Mouse (Mus musculus) spleen, adult 2 months (tissue): ENCODE measurements around the gene Ppfia1. TPM values are rescaled to one million over a fixed set of nuclear protein-coding genes. Genes with fewer than 3 reads are reported as not detected.

Experiments used
- DNase-seq, 2 experiments: peaks; one replicate each; pipeline versions ENCODE4 v3.0.0 to v3.0.0-alpha.2; 2012 to 2021; ENCODE audit warnings: low spot score in 2 of 2, low read depth in 1 of 2
- H3K27ac ChIP-seq: fragments of 200-500 bp; 2 replicates; pipeline ENCODE4 v1.5.1; 2012; ENCODE audit warnings: low read length, inconsistent platforms; ENCODE audit not compliant: insufficient read depth
- H3K27me3 ChIP-seq: fragments of 200-500 bp; 2 replicates; pipeline ENCODE4 v1.6.1; 2012; ENCODE audit warnings: mild to moderate bottlenecking, moderate library complexity, low read length, inconsistent platforms; ENCODE audit not compliant: control insufficient read depth, insufficient read depth
- H3K36me3 ChIP-seq: fragments of 200-500 bp; 2 replicates; pipeline ENCODE4 v1.6.1; 2012; ENCODE audit warnings: mild to moderate bottlenecking, low read length, inconsistent platforms; ENCODE audit not compliant: control insufficient read depth, insufficient read depth
- H3K4me1 ChIP-seq: fragments of 200-500 bp; 2 replicates; pipeline ENCODE4 v1.6.1; 2011; ENCODE audit warnings: inconsistent platforms; ENCODE audit not compliant: control insufficient read depth, insufficient read depth, insufficient read length
- H3K4me3 ChIP-seq: fragments of 200-500 bp; 2 replicates; pipeline ENCODE4 v1.5.1; 2011; ENCODE audit warnings: mild to moderate bottlenecking, inconsistent platforms; ENCODE audit not compliant: insufficient read depth, insufficient read length; ENCODE audit errors: extremely low read depth
- CTCF ChIP-seq: fragments of 200-500 bp; IDR thresholded peaks from 2 replicates; pipeline ENCODE4 v1.5.1; 2011; ENCODE audit warnings: mild to moderate bottlenecking, inconsistent platforms; ENCODE audit not compliant: insufficient read depth, insufficient read length, insufficient replicate concordance; ENCODE audit errors: extremely low read depth
- POLR2A ChIP-seq: fragments of 200-500 bp; IDR thresholded peaks from 2 replicates; pipeline ENCODE4 v1.6.1; 2011; ENCODE audit warnings: low read depth, low read length, inconsistent platforms
- WGBS: fragments of 180-500 bp; shearing (Covaris S2); methylation state at CpG from one replicate; pipeline ENCODE4 v1.1.7; 2018; 5-methylcytosine and 5-hydroxymethylcytosine counted together
- polyA plus RNA-seq: library from polyadenylated mRNA; depleted of rRNA; stranded (reverse); fragments of >200 nt; gene quantifications from 2 replicates; pipeline ENCODE4 v1.2.3, GENCODE M21; 2012

Ppfia1 gene
- polyA plus RNA-seq, 1 experiment: 23.5 TPM

DNA sequence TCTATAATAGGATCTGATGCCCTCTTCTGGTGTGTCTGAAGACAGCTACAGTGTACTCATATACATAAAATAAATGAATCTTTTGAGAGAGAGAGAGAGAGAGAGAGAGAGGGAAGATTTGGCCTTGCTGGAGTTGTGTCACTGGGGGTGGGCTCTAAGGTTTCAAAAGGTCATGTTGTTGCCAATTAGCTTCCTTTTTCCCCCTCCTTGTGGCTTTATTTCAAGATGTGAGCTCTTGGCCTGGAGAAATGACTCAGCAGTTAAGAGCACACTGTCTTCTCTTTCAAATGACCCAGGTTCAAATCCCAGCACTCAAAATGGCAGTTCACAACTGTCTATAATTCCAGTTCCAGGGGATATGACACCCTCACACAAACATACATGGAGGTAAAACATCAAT lies 14.6 kb upstream of the Ppfia1 start:
- no peak overlapping the region for H3K4me3 ChIP-seq
- no peaks in the 10 kb centered on the region; the same call in 1 of the 2 replicates for H3K27me3 ChIP-seq
- no peaks in the 10 kb centered on the region for H3K36me3 ChIP-seq
- DNase-seq: no peak
- TF ChIP-seq POLR2A: no peak
- no peak for TF ChIP-seq CTCF
- no peaks in the 10 kb centered on the region for H3K4me1 ChIP-seq
- H3K27ac ChIP-seq: no peak overlapping the region

DNA sequence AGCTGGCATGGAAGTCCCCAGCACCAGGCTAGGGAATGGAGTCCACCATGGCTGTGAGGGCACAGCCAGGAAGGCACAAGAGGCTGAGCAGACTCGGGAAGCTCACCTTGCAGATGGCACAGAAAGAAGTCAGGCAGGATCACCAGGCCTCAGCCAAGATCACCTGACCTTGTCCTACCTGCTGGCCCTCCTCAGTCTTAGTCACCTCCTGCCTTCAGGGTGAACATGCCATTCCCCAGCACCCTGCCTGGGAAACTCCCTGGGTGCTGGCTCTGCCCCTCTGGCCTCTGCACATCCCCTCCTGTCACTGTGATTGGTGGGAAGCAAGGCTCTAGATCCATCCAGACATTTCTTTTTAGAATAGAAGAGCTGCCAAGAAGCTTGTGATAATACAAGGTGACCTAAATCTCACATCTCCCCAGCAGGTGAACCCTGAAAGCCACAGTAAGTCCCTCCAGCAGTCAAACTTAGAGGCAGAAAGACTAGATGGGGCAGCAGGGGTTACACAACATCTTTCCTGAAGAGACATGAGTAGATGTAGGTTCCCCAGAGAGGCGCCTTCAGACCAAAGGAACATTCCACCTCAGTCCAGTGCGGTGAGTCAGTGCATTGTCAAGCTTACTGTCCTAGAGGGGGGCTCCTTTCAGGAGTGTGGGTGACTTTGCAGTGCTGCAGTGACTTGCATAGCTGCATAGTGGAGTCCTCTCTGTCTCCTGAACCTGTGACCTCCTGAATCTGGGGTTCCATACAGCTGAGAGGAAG lies 13.6 kb upstream of the Ppfia1 start:
- no peaks in the 10 kb centered on the region for H3K4me1 ChIP-seq
- H3K27me3 ChIP-seq: no peaks in the 10 kb centered on the region; the same call in 1 of the 2 replicates
- TF ChIP-seq CTCF (no peak), POLR2A (no peak)
- no peak overlapping the region for H3K4me3 ChIP-seq
- no peak for DNase-seq
- H3K27ac ChIP-seq: no peak overlapping the region
- H3K36me3 ChIP-seq: no peaks in the 10 kb centered on the region
- WGBS: 74% methylated on average over 3 of the region's 3 CpGs

DNA sequence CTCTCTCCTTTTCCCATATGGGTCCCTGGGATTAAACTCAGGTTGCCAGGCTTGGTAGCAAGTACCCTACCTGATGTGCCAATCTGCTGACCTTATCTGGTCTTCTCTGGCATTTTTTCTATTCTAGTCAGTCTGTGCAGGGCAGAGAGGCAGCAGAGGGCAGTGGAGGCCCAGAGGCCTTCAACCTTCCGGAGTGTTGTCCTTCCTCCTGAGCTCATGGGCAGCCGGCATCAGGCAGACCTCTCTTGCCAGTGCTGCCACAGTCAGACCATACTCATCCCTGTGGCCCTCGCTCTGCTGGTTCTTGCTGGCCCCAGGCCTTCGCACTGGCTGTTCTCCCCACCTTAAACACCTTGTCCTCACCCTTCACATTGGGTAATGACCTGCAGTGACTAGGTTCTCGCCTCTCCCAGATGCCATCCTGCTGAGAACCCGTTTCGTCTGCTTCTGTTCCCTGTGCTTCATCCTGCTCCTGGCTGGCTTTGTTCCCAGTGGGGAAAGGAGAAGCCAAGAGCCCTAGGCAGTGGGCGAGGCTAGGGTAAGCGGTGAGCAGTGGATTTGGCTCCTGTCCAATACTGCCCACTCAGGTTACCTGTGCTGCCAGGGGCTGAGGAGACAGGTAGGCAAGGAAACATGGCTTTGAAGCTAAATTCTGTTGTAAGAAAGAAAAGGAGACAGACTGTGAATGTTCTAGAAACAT lies 10.1 kb upstream of the Ppfia1 start:
- WGBS: 81% methylated on average over 9 of the region's 9 CpGs
- no peak overlapping the region for H3K27ac ChIP-seq
- no peaks in the 10 kb centered on the region for H3K36me3 ChIP-seq
- H3K4me3 ChIP-seq: no peak overlapping the region
- H3K4me1 ChIP-seq: no peaks in the 10 kb centered on the region
- TF ChIP-seq CTCF (no peak), POLR2A (no peak)
- H3K27me3 ChIP-seq: no peaks in the 10 kb centered on the region
- no peak for DNase-seq

DNA sequence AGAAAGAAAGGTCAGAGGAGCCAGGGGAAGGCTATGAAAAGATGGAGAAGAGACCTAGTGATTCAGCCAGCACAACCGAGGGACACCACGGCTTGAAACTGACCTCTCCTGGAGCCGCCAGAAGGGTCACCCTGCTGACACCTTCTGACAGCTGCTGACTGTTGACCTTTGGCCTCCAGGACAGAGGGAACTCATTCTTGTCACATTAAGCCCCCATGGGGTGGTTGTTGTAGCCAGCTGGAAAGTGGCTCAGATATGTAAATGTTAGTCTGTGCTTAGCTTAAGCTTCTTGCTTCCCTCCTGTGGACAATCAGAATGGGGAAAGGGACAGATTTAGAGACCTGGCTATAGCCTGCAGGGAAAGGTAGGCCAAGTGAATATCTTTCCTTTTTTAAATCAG lies 8.5 kb upstream of the Ppfia1 start:
- H3K27ac ChIP-seq: no peak overlapping the region
- H3K4me1 ChIP-seq: no peaks in the 10 kb centered on the region
- WGBS: 93% methylated on average over 3 of the region's 3 CpGs
- TF ChIP-seq POLR2A (no peak), CTCF (no peak)
- no peak for DNase-seq
- no peaks in the 10 kb centered on the region for H3K27me3 ChIP-seq
- no peaks in the 10 kb centered on the region for H3K36me3 ChIP-seq
- no peak overlapping the region for H3K4me3 ChIP-seq

DNA sequence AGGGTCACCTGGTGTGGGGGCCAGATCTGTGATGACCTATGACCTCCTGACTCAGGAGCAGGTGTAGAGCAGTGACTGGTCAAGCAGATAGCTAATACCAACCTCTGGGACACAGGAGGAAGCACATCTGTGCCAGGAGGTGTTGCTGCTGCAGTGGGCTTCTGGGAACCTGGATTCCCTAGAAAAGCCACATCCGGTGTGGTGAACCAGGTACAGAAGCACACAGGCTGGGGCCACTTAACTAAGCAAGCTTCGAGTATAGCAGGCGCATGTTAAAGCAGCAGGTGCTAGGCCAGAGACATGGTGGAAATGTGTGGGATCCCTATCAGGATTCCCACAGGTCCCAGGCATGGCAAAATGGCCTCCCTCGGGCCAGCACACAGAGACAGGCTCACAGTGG lies 7.1 kb upstream of the Ppfia1 start:
- WGBS: 74% methylated on average over 4 of the region's 4 CpGs
- DNase-seq: no peak
- H3K4me1 ChIP-seq: no peaks in the 10 kb centered on the region

DNA sequence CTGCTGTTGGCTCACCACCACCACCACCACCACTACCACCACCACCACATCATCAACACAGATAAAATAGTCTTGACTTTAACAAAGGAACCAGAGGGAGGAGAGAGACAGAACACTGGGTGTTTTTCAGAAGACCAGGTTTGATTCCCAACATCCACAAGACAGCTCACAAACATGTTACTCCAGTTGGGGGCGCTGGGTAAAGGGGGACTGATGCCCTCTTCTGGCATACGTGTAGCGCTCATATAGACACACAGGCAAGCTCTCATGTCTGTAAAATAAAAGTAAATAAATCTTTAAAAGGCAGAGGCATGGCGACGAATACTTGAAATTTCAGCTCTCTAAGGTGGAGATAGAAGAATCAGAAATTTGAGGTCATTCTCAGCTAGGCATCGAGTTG lies 5.0 kb upstream of the Ppfia1 start:
- TF ChIP-seq POLR2A (no peak), CTCF (no peak)
- Histone ChIP-seq H3K4me3 (no peak overlapping the region), H3K4me1 (peaks cover 2% of the 10 kb centered on the region; the same call in 1 of the 2 replicates), H3K27ac (no peak overlapping the region), H3K36me3 (no peaks in the 10 kb centered on the region), H3K27me3 (no peaks in the 10 kb centered on the region)
- no peak for DNase-seq
- WGBS: 55% methylated on average over 6 of the region's 6 CpGs

More for the DNA sequence above, 7.1 kb upstream of the Ppfia1 start:
- Histone ChIP-seq H3K4me3 (no peak overlapping the region), H3K27ac (no peak overlapping the region), H3K36me3 (no peaks in the 10 kb centered on the region), H3K27me3 (no peaks in the 10 kb centered on the region)
- no peak for TF ChIP-seq POLR2A
- TF ChIP-seq CTCF: no peak

DNA sequence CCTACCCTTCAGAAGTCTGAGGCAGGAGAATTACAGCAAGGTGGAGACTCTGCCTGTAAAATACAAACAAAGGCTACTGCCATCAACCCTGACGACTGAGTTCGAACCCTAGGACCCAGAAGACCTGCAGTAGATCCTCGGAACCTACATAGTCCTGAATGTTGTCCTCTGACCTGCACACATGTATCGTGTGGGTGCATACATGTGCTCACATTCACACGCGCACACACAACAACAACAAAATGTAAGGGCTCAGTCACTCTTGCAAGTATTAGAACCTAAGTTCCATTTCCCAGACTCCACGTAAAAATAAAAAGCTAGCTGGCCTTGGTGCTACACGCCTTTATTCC lies 569 bp upstream of the Ppfia1 start:
- Histone ChIP-seq H3K4me1 (peaks cover 5% of the 10 kb centered on the region), H3K27ac (peak overlapping the region; percentile 71), H3K27me3 (no peaks in the 10 kb centered on the region), H3K36me3 (0 out of 2 replicates have a peak, but pooled peaks cover 1% of the 10 kb centered on the region), H3K4me3 (peak overlapping the region; percentile 87)
- DNase-seq: no peak
- WGBS: 34% methylated on average over 8 of the region's 8 CpGs
- TF ChIP-seq CTCF: no peak
- no peak for TF ChIP-seq POLR2A
